Mouse (Mus musculus) cerebellum, adult 11 months (tissue): ENCODE data around the gene Spop.
A peak's percentile ranks its signal among the peaks of the same experiment; 100 is the strongest.
"Not testable (repeated sequence)": the region's sequence is repeated elsewhere in the genome, so short reads cannot be mapped to it uniquely, and the experiment has no call there.

Experiments used
- DNase-seq: peaks from one replicate; pipeline ENCODE4 v3.0.0; 2022

The Spop gene

DNA sequence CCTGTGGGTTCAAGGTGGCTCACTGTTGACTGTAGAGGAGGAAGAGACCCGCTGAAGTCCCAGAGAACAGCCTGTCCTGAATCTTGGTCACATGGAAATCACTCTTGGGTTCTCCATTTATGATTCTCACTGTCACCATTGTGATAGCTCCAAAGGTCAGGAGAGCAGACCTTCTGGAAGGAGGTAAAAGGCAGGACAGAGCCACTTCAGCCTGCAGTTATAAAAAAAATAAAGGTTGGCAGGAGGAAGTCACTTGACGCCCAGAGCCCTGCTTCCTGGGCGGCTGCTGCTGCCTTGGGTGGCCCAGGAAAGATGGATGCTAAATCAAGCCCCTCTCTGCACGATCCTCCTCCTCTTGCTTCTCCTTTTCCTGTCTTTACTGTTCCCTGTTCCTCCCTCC is 86.5 kb downstream of the Spop start:
- no peak for DNase-seq

DNA sequence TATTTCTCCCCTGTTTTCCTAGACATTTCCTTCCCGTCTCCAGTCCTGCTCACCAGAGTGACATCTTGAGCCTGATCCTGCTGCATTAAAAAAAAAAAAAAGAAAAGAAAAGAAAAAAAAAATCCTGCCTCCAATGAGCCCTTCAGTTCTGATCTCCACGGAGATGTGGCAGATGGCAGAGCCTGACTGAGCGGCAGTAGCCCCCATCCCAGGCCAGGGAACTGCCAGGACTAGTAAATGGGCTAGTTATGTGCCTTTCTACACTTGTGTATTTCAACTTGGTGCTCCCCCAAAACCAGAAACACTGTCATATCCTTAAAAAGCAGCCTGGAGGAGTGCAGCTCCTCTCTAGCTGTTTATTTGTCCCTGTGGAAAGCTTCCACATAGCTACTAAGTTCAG is 87.0 kb downstream of the Spop start:
- no peak for DNase-seq

DNA sequence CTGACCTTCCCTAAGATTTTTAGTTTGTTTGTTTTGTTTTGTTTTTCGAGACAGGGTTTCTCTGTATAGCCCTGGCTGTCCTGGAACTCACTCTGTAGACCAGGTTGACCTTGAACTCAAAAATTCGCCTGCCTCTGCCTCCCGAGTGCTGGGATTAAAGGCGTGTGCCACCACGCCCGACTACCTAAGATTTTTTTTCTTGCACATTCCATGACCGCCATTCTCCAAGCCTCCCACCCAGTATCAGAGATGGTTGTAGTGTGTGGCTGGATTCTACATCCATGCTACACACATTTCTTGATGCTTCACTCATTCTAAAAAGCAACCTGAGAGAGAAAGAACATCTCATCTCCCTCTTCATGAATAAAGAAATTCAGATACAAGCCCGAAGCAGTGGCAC is 87.9 kb downstream of the Spop start:
- DNase-seq: not testable (repeated sequence)

DNA sequence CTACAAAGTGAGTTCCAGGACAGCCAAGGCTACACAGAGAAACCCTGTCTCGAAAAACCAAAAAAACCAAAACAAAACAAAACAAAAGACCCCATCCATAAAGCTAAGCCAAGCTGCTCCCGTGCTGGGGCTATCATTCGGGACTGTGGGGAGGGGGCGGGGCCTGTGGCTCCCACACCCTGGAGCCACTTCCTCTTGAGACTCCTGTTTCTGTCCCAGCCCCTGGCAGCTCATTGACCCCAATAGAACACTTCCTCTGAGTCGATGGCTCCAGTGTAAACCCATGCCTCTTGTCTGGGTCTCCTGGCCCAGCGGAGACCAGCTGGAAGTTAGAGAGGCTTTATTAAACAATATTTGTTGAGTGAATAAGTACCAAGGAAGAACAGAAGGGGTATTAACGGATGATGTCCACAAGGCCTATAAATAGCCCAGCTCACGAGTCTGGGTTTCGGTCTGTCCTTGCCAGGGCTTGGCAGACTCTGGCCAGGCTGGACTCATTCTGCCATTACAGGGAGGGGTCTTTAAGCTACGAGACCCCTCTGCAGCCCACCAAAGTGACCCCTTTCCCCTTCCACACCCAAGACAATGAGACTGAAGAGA is 89.8 kb downstream of the Spop start:
- DNase-seq: no peak

DNA sequence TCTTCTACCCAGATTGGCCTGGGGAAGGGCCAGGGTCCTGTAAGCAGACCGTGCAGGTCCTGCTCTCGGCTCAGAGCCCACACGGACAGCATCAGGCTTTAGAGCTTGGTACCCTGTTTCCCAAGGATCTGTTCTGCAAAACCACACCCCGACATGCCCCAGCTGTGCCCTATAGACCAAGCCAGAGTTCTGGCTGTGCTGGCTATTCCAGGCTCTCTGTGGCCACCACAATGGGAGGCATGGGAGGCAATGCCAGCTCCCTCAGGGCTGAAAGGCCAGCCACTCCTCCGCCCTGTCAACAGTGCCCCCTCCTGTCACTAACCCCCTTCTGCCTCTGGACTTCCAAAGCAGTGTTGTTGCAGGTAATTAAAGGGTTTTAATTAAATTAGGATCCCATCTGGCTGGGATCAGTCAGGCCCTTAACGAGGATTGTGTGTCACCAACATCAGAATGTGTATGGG is 90.4 kb downstream of the Spop start:
- no peak for DNase-seq

DNA sequence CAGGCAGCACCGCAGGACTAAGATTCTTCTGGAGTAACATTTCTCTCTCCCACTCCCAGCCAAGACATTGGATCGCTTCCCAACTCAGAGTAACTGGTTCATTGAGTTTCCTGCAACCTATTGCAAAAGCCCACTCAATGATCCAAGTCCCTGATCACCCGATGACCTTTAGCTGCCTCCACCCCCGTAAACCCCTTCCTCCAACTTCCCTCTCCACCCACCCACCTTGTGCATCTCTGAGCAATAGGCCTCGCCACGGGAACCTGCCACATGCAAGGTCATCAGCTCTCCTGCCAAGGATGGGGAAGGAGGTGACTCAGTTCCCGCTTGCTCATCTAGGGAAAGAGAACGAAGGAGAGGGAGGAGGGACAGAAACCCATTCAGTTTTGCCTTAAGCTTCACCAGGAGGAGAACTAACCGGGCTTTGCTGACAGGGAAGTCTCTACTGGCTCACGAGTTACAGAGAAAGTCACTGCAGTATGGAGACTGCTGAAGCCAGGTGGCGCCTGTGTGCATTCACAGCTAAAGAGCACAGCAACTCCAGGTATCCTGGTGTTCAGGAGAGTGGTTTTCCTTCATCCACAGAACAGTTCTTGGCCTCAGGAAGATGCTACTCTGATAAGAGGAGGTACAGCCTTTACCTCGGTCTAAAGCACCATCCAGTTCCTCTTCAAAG is 93.3 kb downstream of the Spop start:
- DNase-seq: no peak

DNA sequence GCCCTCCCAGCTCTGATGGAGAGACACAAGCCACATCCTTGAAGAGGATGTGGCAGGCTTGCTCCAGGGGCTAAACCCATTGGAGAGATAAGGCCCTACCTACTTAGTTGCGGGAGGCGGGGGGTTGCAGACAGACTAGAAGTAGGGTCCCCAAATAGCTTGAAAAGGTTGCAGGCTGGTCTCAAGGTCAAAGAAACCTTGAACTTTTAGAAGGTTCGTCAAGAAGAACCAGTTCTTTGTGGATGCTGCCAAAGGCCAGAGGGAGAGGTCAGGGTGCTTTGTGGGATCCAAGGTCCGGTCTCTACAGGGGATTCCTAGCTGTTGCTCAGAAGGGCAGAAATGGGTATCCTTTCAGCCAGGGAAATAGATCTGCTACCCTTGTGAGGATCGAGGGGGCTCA is 93.9 kb downstream of the Spop start:
- DNase-seq: no peak

DNA sequence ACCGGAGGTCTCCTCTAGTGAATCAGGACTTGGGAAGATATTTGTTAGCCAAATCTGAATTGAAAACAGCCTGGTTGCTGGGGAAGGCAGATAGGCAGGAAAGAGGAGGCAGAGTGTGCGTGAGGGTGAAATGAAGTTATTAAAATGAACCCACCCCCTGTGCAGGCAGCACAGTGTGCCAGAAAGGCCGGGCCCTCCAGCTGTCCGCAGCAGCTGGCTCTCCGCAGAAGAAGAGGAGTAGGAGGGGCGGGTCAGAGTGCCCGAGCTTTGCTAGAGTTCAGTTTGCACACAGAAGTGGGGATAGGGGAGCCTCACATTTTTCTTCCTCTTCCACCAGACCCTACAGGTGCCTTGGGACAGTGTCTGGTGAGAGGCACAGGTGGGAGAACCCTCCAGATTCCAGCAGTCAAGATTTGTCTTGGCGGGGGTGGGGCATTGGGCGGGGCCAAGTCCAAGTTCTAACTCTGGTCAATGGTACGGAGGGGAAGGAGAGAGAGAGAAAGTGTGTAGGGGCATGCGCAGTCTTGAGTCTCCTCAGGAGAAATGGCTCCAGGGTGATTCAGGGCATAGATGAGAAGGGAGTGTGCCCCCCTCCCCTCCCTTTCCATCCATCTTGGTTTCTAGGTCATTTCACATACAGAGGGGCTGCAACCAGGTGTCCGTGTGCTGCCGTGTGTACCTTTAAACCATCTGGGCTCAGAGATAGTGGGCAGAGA is 94.5 kb downstream of the Spop start:
- DNase-seq: no peak

DNA sequence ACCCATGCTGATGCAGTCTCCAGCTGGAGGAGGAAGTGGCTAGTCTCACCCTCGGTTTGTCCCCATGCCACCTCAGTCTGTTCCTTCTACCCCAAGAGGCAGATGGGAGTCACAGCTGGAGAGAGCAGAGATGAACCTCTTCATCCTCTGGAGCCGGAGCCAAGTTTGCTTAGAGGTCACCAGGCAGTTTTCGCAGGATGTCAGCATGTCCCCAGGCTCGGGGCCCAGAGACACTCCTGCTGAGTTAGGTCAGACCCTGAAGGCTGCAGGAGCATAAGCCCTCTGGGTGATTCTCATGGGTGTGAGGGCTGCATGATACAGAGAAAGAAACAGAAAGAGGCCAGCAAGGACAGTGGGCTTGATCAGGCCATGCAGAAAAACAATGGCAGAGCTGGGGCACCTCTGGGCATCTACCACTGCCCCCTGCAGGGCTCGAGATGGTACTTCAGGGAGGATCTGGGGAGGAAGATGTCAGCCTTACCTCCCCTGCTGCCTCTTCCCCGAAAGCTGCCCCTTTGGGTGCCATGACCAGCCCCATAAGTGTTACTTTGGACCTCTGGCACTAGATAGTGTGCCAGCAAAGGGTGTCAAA is 95.3 kb downstream of the Spop start:
- no peak for DNase-seq

DNA sequence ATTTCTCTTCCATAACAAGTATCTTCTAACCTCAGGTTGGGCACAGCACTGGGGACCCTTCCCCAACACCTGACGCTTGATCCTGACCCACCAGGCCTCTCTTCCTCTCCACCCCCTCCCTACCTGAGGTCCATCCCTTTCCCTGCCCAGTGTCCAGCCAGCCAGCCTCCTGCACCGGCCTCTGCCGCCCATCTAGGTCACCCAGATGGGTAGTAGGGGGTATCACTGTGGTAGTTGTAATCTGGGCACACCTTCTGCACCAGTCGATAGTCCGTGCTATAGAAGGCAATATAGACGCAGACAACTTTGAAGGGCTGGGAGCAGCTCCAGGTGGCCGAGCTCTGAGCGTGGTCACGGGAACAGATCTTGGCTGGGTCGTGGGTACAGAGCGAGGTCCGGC is 96.8 kb downstream of the Spop start:
- DNase-seq: no peak

DNA sequence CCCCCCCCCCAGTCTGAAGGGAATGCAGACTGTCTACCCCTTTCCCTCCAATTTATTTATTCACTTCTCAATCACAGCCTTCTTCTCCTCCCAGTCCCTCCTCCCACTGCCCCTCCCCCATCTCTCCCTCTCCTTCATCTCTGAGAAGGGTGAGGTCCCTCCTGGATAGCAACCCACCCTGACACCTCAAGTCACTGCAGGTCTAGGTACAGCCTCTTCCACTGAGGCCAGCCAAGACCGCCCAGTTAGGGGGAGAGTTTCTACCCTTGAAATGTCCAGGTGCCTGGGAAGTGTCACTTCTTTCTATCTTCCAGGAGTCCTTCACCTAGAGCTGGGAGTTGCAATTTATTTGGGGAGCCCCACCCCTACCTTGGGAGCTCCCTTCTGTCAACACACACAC is 98.0 kb downstream of the Spop start:
- no peak for DNase-seq

DNA sequence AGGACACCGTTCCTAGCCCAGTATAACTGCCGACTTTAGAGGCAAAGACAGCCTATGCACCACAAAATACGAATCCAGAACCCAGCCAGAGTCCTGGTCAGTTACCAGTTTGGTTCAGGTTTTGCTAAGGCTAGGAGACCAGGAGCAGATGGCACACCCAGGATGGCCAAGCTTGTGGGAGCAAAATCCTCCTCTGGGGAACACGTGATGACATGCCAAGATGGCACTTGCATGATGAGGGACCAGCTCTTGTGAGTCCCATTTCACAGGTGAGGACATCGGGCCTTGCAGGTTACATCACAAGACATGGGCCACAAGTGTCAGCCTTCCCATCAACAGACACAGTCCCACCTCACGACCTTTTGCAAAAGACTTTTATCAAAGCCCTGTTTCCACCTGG is 98.5 kb downstream of the Spop start:
- DNase-seq: no peak

DNA sequence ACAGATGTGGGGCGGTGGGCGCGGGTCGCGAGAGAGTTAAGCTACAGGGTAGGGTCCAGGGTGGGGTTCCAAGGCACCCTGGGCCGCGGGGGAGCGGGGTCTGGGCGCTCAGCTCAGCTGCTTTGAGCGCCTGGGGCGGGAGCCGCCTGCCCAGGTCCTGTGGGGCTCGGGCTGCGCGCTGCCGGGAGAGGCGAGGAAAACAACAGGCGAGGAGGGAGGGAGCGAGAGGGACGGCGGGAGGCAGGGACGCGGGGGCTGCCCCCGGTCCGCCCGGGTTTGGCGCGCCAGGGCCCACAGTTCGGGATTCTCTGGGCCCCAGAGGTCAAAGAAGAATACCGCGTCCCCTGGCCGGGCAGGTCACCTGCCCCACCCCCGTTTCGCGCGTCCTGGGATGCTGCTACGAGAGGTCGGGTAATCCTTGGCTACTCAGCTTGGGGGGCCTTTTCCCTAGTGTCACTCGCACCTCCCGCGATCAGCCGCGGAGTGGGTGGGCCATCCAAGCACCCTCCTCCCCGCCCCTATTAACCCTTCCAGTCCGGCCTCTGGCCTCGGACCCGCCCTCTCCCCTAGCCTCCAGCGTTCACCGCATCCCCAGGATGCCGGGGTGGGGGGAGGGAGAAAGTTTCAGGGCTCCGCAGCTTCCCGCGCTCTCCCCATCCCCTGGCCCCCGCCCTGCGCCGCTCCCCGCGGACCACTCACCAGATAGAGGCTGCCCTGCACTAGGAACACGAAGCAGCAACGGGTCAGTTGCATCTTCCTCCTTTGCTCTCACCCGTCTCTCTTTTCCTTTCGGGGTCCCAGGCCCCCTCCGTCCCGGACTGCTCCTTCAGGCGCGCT is 99.8 kb downstream of the Spop start:
- no peak for DNase-seq

DNA sequence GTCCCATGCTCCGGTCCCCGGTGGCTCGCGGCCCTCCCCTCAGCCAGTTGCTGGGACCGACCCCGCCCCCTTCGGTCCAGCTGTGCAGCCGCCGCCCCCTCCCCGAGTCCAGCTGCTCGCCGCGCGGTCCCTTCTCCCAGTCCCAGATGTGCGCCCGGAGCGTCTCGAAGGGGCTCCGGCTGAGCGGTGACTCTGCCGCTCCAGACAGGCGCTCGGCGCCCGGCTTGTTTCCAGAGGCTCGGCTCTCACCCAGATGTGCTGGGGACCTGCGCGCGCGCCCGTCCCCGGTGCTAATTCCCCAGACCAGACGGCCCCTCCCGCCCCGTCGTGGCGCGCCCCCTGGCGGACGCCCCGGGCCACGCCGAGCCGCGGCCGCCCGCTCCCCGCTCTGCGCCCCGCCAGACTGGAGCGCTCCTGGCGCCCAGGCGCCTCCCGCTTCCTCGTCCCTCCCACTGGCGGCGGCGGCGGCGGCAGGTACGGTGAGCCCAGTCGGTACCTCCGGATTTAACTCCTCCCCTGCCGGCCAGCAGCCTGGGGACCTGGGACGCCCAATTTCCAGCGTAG is 100.5 kb downstream of the Spop start, which contains the start of gene Nxph3:
Nxph3 (minus strand) TSS at position 273 of the 564 bp plus-strand sequence.
- peak; percentile 87 for DNase-seq

DNA sequence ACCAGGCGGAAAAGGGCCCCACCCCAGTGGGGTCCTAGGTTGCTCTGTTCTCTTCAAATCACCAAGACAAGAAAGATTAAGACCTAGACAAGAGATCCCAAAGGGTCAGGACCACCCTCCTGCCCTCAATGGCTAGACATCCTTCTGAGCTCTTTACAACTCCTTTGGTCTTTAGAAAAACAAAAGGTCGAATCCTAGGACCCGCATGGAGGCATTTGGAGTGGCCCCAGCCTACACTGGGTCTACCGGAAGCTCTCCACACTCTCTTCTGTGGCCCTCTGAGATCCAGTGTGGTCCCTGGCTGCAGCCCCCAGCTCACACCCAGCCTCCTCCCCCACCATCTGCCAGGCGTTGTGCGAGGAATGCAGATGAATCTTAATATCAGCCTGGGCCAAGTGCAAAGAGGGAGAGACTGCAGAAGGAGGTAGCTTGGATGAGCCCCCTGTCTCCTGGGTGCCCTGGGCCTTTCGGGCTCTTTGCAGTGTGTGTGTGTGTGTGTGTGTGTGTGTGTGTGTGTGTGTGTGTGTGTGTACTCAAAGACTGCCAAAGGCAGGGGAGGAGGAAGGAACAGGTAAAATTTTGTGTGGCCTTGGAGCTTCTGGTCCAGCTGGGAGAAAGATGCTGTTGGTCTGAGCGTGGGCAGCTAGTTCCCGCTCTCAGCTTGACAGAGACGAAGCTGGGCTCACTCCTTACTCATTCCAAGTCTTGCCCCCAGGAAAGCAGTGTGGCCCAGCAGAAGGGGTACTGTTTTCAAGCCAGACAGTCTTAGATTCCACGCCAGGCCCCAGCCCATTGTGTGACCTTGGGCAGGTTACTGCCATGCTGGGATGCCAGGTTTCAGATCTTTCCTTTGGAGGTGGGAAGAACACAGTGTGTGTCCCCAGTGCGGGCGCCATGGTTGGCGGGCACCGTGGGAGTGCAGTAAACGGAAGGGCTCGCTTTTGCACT is 101.8 kb downstream of the Spop start:
- DNase-seq: no peak

DNA sequence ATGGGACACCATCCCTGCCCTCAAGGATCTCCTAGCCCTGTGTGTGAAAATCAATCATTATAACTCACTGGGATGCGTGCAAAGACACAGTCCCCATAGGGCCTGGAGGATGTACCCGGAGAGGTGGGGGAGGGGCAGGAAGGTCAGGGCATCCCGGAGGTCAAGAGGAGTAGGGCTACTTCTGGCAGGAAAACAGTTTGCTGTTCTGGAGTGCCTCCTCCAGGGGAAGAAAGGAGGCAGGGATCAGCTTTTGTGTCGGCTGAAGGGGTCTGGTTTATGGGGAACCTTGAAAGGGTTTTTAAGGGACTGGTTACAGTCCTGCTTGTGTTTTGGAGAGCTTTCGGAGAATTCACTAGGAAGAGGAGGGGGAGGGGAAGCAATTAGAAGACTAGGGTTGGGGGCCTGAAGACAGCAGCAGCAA is 102.6 kb downstream of the Spop start:
- no peak for DNase-seq

DNA sequence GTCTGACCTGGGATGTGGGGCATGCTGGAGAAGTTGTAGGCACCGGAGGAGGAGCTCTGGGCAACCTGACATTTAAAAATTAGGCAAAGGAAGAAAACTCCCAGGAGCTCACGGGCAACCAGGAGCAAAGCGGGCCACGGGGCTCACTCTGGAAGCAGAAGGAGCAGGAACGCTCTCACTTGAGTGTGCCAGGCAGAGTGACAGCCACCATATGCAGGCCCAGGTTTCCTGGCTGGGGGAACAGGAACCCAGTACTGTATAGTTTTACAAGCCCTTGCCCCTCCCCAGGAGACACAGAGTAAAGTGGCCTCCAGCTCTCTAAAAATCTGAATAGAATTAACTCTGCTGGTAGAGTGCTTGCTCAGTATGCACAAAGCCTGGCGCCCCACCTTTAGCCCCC is 103.3 kb downstream of the Spop start:
- no peak for DNase-seq

DNA sequence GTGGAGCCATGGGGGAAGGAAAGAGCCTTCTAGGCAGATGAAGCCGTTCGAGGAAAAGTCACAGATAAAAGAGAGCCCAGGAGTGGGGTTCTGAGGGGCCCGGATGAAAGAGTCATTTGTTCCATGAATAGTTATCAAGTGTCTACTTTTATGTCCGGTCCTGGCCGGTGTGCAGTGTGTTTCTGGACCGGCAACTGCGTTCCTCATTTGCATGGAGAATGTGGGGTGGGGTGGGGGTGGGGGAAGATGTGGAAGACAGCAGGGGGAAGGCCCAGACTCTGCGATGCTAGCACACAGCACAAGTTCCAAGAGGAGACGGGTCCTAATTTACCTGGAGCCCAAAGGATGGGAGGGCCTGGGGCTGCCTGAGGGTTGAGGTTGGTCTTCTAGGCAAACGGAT is 105.4 kb downstream of the Spop start:
- DNase-seq: no peak

DNA sequence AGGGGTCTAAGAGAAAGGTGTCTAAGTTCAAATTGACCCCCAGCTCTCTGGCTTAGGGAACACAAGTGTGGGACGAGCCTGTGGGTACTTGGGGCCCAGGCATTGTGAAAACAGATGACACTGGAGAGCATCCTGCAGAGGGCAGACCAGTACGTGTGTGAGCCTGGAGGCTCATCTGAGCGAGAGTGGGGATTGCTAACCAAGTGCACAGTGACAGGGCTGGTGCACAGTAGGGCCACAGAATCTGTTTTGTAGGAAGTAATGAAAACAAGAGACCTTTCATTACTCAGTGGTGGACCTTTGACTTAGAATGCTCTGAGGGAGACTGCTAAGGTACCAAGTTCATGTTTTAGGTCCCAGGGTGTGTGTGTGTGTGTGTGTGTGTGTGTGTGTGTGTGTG is 106.1 kb downstream of the Spop start:
- no peak for DNase-seq

DNA sequence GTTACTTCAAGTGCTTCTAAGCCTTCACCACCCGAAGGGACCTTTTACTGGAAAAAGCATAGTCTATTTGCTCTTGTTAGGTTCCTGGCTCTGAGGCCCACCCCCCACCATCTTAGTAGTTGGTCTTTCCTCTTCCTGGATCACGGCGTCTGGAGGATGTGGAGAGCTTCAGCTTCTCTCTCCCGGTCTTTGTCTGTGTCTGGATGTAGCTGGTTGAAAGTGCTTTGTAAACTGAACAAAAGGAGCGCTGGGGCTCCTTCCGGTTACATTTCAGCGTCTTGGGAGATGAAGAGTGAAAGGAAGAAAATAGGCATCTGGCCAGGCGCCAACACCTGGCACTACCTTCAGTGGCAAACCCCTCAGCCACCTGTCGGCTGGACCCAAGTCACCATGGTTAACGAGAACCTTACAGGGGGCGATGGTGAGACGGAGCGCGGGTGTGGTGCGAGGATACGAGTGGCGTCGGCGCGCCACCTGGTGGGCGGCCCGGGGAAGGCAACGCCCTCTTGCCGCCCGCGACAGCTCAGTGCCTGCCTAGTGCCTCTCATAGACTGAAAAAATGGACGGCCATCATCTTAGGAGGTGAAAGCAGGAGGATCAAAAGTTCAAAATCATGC is 106.7 kb downstream of the Spop start:
- peak; percentile 89 for DNase-seq

DNA sequence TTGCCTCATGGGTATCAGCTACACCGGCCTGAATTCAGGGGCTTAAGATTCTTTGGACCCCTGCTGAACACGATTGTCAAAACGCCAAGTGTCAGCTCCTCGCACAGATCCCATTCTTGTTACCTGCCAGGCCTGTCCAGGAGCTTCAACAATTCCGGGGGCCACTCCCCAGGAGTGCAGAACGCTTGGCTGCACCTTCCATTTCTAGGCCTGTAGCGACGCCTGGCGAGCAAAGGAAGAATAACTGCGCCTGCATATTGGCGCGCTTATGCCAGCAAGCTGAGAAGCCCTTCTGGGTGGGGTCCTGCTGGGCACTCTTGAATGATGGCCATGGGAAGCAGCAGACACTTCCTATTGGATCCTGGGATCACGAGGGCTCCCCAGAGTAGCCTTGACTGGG is 107.7 kb downstream of the Spop start:
- DNase-seq: peak; percentile 85
